Mouse (Mus musculus): Measurements from ENCODE around the gene Znhit1. TPM values are rescaled to one million over a fixed set of nuclear protein-coding genes. Genes with fewer than 3 reads are reported as not detected.

The Znhit1 gene
- polyA plus RNA-seq (2015; fragmentation: Nextera tagmentation; extraction: Ambion mirVana) = 142 and 162 TPM in 2 replicates

DNA sequence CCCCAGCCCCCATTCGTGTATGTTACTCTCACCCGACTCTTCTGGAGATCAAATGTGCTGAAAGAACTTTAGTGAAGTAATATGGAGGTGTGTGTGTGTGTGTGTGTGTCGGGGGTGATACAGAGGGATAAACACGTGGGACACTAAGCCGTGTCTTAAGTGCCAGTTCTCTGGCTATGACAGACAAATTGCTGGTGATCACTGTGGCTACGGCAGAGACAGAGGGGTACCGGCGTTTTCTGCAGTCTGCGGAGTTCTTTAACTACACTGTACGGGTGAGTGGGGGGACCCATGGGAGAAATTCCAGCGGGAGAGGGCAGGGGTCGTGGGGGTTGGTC is at the start of gene Znhit1:
TSS of gene Znhit1 (minus strand) at position 88 of the 338 bp plus-strand sequence.

GRCm38 (mm10) chr5:137026092-137026491 is 38.3 kb upstream of the Znhit1 start, which contains the start of gene Vgf:
Vgf (plus strand) TSS chr5:137026392.

GRCm38 (mm10) chr5:136986695-136987137 is 1.1 kb downstream of the Znhit1 start, which contains the start of gene Plod3:
Plod3 (plus strand) TSS chr5:136987019.

DNA sequence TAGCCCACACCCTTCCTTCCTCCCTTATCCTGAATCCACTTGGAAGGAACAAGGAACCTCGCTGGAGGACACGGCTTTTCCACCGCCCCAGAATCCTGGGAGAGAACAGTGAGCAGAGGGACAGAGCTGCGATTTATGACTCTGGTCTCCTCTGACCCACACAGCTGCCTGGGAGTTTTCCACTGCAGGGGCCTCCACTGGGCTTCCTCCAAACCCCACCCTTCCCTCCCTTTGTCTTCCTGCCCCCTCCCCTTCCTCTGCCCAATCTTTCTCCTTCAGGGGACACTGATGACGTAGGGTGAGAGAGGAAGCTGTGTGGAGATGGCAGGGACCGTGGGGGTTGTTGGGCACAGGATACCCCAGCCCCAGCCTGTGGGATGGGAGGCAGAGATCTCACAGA is 21.5 kb downstream of the Znhit1 start, which contains the start of gene Cldn15:
TSS of gene Cldn15 (plus strand) at position 286 of the 400 bp plus-strand sequence.

DNA sequence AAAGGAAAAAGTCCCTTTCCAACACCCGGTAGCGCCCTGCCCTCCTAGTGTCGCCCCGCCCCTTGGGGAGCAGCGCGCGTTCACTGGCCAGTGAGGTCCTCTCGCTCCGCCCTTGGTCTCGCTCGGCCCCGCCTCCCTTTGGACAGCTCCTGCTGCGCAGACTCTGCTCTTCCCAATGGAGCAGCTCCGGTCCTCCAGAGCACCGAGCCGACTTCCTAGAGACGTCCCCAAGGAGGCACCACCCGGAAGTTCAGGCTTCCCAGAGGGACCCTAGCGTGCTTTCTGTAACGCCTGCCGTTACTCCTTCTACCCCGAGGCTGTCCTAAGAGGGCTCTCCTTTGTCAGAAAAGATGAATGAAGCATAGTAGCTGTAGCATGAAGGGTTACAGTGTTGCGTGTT is 34.8 kb downstream of the Znhit1 start, which contains the start of gene Fis1:
TSS of gene Fis1 (plus strand) at position 261 of the 400 bp plus-strand sequence.

MicroRNAs within 50 kb of the gene (microRNA counts, 519-probe panel; counts per million panel counts)
- 40.5 counts per million for microRNA mmu-miR-702

Small RNA genes within 50 kb of the gene (microRNA-seq; reads per million reads assigned to microRNA genes)
- 47.6 reads per million, percentile 36 among the genes with 10 or more reads in this experiment for gene Mir702

Other genes starting within 250 kb of the Znhit1 start
- gene Col26a1, start 104.8 kb downstream of the Znhit1 start, polyA plus RNA-seq (2015; fragmentation: Nextera tagmentation; extraction: Ambion mirVana) = 35.9 and 37.5 TPM in 2 replicates
- gene Ift22, start 79.9 kb downstream of the Znhit1 start, polyA plus RNA-seq (2015; fragmentation: Nextera tagmentation; extraction: Ambion mirVana) = 110 and 131 TPM in 2 replicates
- 392 and 407 TPM in 2 replicates for gene Fis1, start 34.7 kb downstream of the Znhit1 start, polyA plus RNA-seq (2015; fragmentation: Nextera tagmentation; extraction: Ambion mirVana)
- gene Cldn15, start 21.4 kb downstream of the Znhit1 start, polyA plus RNA-seq (2015; fragmentation: Nextera tagmentation; extraction: Ambion mirVana) = 0.10 and 0.17 TPM in 2 replicates
- 27.7 and 33.2 TPM in 2 replicates for gene Plod3, start 1.0 kb downstream of the Znhit1 start, polyA plus RNA-seq (2015; fragmentation: Nextera tagmentation; extraction: Ambion mirVana)
- gene Vgf, start 38.4 kb upstream of the Znhit1 start, polyA plus RNA-seq (2015; fragmentation: Nextera tagmentation; extraction: Ambion mirVana) = 56.1 and 64.7 TPM in 2 replicates
- 195 and 218 TPM in 2 replicates for gene Ap1s1, start 58.1 kb upstream of the Znhit1 start, polyA plus RNA-seq (2015; fragmentation: Nextera tagmentation; extraction: Ambion mirVana)
- gene Serpine1, start 84.2 kb upstream of the Znhit1 start, polyA plus RNA-seq (2015; fragmentation: Nextera tagmentation; extraction: Ambion mirVana) = 0.08 and 0.20 TPM in 2 replicates
- gene Trim56, start 128.2 kb upstream of the Znhit1 start, polyA plus RNA-seq (2015; fragmentation: Nextera tagmentation; extraction: Ambion mirVana) = 2.6 and 2.9 TPM in 2 replicates
- gene Muc3, start 161.3 kb upstream of the Znhit1 start, polyA plus RNA-seq (2015; fragmentation: Nextera tagmentation; extraction: Ambion mirVana) = not detected in 2 replicates
- gene Muc3a, start 224.4 kb upstream of the Znhit1 start, polyA plus RNA-seq (2015; fragmentation: Nextera tagmentation; extraction: Ambion mirVana) = 0.67 and 1.4 TPM in 2 replicates

Data from neural tube, postnatal 0 days (tissue).